ENCODE assay signal across 18 mouse cellular contexts in the genomic region with DNA sequence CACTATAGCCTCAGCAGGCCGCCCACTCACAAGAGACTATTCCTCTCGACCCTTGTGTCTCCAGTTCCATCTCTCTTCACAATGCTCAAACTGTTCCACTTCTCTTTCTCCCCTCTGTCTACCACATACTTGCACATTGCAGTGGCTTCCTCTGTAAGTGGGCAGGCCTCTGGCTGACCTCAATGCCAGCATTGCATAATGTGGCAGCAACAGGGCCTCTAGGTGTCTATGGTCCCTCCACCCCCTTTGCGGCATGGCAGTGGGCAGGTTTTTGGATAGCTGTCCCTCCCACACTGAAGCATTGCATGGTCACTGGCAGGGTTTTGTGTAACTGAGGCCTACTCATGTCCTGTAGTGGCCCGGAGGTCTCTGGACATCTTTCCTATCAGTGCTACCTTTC.
"Had no signal": no experiment of that assay in that cellular context is flagged by ENCODE, and none has a peak within 500 bp of the region (broad histone marks: within the 10 kb centered on the region; RNA-seq: fewer than 3 reads in every experiment).

No protein-coding gene starts in this region.

- ATAC-seq: hindbrain, postnatal 0 days; midbrain, embryonic 16.5 days had no signal

- H3K9ac ChIP-seq: limb, embryonic 15.5 days; liver, embryonic 14.5 days; lung, embryonic 14.5 days; midbrain, embryonic 12.5 days; neural tube, embryonic 13.5 days had no signal

- H3K4me3 ChIP-seq: limb, embryonic 15.5 days; midbrain, embryonic 12.5 days; neural tube, embryonic 13.5 days had no signal

- H3K27me3 ChIP-seq: limb, embryonic 15.5 days; midbrain, embryonic 12.5 days; neural tube, embryonic 13.5 days had no signal

- H3K9me3 ChIP-seq: limb, embryonic 15.5 days; midbrain, embryonic 12.5 days; neural tube, embryonic 13.5 days had no signal

- H3K27ac ChIP-seq: hindbrain, postnatal 0 days; kidney, postnatal 0 days; limb, embryonic 15.5 days; liver, embryonic 14.5 days; midbrain, embryonic 12.5 days; neural tube, embryonic 13.5 days; stomach, postnatal 0 days had no signal

- H3K4me2 ChIP-seq: limb, embryonic 15.5 days; lung, embryonic 14.5 days; midbrain, embryonic 12.5 days; neural tube, embryonic 13.5 days had no signal

- H3K4me1 ChIP-seq: limb, embryonic 15.5 days; midbrain, embryonic 12.5 days; neural tube, embryonic 13.5 days had no signal

- DNase-seq: kidney, adult 11 months; kidney, adult 9 months; kidney, postnatal 36 days; layer of hippocampus, adult 9-11 months; layer of hippocampus, postnatal 36 days; lung, embryonic 14.5 days; lung, postnatal 4 days; retina, postnatal 1 day; right cerebral cortex, postnatal 14 days; thymus, adult 18-20 months had no signal

- H3K36me3 ChIP-seq: limb, embryonic 15.5 days; midbrain, embryonic 12.5 days; neural tube, embryonic 13.5 days had no signal
